Mouse (Mus musculus) kidney, adult 2 months (tissue): ENCODE measurements around the gene Gys2.

Experiments used
- CTCF ChIP-seq: fragments of 200-500 bp; conservative IDR thresholded peaks from 2 replicates; pipeline ENCODE4 v1.5.1; 2011; ENCODE audit warnings: low read depth, mild to moderate bottlenecking, control low read depth, low read length, moderate library complexity, mixed read lengths; ENCODE audit not compliant: insufficient read depth, insufficient read length
- POLR2A ChIP-seq: fragments of 200-500 bp; IDR thresholded peaks from one replicate; pipeline ENCODE4 v1.6.1; 2011; ENCODE audit warnings: low read depth, low read length, control low read depth

DNA sequence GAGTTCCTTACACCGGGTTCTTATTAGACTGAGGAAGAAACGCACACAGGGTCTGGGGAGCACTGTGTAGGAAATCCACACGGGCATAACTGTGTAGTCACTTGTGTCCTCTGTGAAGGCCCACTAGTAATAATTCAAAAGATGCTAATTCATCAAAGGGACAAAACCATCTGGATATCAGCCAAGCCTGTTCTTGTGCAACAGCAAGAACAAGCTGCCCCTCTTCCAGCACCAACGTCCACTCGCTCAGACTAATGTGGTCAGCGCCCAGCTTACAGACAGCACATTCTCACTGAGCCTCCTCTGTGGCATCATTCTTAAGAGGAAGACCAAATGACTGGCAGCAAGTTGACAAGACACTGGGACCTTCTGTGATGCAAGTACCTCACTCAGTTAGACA is 92.9 kb downstream of the Gys2 start:
- TF ChIP-seq CTCF (no peak), POLR2A (no peak)
